Mouse (Mus musculus): ENCODE measurements at regions not wholly inside any gene's neighbourhood (a gene's known extent, or its start where the extent isn't known, plus 50 kb on each side); places are given as distances from the start of the nearest gene placed in this dataset.

DNA sequence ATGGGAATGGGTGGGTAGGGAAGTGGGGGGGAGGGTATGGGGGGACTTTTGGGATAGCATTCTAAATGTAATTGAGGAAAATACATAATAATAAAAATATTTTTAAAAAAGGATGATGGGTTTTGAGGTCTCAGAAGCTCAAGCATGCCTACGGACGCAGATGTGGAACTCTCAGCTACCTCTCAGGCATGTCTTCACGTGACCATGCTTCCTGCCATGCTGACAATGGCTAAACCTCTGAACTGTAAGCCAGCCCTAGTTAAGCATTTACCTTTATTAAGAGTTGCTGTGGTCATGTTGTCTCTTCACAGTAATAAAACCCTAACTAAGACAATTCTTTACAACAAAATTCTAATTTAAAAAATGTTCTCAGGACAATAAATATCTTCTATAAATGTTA lies 80.0 kb downstream of the Tex36 start:
- DNase-seq, result no peak

GRCm38 (mm10) chr7:133518926-133519325 lies 83.0 kb downstream of the Tex36 start:
- no peak for DNase-seq

DNA sequence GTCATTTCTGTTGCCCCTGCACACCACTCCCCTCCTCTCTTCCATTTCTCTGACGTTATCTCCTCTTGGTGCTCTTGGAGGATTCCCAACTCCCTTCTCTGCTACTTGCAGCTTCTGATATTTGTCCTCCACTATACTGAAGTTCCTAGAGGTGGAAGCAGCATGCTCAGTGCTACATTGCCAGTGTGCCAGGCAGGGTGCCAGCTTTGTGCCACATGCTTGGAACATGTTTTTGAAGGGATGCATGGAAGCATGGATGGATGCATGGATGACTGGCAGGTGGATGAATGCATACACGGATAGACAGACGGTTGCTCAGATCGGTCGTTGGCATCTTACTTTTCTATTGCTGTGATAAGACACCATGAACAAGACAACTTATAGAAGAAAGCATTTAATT lies 84.4 kb downstream of the Tex36 start:
- no peak for DNase-seq

DNA sequence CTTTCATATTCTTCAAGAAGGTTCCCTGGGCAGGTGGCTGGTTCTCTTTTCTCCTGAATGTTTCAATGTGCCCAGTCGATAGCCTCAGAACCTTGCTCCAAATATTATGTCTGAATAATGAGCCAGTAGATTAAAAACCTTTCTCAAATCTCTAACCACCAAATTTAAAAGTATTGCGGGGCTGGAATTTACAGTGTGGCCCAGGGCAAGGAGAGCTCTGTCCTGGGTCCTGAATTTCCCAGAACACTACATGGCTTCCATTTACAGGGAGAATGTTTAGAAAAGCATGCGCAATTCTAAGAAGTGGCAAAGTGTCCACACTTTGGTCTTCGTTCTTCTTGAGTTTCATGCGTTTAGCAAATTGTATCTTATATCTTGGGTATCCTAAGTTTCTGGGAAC lies 91.0 kb downstream of the Tex36 start:
- DNase-seq, result peak in 1 of 2 experiments; percentile 32

DNA sequence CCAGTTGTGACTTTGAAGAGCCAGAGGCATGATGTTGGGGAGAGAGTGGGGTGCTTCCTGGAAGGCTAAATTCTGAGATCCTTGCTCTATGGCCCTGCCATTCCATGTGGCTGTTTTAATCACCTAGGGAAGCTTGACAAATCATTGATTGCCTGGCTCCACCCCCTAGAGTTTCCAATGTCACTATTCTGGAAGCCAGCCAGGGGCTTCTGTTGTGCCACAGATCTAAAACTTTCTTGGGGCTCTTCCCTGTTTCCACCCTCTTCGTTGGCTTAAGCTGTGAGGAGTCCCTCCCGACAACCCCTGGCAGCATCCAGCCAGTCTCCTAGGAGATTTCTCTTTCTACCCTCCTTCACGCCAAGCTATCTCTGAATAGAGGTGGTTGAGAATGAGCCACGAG lies 92.5 kb downstream of the Tex36 start:
- DNase-seq, result no peak

DNA sequence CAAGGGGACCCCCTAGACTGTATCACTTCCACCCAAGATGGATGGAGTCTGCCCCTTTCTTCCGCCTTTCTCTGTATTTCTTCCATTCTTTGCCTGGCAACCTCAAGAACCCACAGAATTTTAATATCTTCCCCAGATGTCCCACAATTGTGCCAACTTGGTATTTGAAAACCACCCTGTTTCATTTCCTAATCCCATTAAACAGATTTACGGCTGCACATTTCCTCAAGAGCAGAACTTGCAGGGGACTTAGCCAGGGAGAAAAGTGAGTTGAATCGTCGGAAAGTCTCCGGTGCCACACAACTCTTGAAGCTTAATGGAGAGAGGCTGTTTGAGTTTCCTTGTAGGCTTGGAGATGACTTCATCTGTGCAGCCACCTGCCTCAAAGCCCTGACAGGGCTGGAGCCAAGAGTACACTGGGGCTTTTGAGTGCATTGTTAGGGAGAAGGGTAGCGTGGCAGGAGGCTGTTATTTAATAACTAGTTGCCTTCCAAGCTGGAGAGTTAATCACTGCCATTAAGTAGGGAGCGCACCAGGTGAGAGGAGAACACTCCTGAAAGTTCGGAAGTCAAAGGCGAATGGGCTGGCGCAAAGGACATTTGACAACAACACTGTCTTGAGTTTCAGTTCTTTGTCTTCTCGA lies 93.5 kb downstream of the Tex36 start:
- no peak for DNase-seq

DNA sequence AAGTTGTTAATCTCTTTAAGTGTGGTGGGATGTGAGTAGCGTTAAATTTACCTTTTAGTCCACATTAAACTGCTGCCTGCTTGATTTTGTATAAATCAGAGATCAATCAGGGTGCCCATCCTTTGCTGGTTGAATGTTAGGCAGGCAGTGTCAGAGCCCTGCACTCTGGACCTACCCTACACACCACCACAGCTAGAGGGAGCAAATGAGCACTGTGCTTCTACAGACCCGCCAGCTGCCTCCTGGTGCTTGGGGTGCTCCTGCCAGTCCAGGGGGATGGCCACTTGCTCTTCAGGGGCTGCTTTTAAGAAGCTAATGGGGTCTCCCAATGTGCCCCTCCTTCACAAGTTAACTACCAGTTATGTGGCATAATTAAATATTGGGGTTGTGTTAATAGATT lies 96.3 kb downstream of the Tex36 start:
- peak in 1 of 2 experiments; percentile 36 for DNase-seq

GRCm38 (mm10) chr7:133503946-133504345 lies 98.0 kb downstream of the Tex36 start:
- peak in 1 of 2 experiments; percentile 32 for DNase-seq

DNA sequence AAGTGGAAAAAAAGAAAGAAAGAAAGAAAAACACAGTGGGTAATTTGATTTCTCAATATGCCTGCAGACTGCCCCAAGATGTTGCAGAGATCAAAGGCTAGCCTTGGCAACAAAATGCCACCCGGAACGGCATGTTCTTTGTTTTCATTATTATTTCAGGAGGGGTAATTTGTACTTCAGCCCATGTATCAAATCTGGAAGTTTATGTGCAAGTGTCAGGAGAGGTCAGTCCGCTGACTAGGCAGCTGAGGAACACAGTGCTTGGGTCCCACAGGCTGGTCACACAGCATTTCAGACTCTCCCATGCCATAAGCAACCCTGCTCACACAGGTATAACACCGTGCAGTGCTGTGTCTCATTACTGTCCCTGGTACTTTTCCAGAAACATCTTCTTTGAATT lies 99.2 kb downstream of the Tex36 start:
- DNase-seq, result no peak

DNA sequence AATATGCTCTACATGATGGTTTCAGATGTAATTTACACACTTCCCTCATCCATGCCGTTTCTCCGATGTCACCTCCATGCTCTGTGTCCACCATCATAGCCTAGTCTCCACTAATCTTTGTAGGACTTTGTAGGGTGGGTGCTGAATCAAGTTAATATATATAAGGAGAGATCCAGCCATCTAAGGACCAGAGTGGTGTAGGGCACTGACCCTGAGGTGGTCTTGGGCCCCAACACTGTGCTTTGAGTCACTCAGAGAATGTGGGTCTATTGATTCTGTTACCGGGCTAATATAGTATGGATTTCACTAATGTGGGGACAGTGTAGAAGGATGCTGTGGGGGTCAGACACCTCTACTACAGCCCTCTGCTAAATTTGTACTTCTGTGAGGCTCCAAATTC lies 104.4 kb downstream of the Tex36 start:
- no peak for DNase-seq

GRCm38 (mm10) chr7:133494982-133495550 lies 106.9 kb downstream of the Tex36 start:
- DNase-seq, result peak in 1 of 2 experiments; percentile 38

DNA sequence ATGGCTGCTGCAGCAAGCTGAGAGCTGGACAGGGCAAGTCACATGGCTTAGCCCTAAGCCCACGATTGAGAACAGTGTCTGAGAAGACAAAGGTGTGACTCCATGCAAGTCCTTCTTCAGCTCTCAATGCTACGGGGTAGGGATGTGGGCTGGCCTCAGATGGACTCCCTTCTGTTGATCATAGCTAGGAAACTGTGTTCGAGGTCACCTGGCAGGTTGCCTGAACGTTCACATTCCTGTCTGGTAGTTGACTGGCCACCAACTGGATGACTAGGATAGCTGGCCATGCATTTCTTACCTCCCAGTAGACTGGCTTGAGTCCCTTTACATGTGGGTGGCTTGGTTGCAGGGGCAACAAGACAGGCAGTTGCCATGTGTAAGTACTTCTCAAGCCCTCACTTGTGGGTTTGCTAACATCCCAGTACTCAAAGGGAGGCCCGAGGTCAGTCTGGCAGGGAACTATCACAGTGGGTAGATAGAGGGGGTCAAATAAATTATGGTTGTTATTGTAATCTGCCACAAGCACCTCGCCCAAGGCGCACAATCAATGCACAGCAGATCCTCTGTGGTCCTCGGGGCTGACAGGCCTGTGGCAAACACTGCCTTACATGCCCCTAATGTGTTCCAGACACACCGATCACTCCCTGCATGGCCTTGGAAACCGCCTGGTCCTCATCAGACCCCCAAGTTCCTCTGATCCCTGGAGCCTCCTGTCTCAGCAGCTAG lies 107.5 kb downstream of the Tex36 start:
- DNase-seq, result peak; percentile 42 to 46

DNA sequence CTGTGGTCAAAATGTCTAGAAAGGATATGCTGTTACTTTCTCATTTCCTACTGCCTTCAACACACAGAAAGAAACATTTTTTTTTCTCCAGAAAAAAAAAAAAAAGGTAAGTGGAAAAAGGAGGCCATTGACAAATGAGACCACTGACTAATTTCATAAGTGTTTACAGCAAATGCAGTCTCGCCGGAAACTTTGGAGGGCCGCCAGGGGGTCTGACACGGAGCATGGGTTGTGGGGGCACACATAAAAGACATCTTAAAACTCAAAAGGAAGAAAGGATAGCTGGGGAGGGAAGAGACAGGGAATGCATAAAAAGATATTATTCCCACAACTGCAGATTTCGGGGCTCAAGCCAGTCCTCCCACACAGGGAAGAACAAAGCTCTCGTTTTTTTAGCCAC lies 109.3 kb downstream of the Tex36 start:
- no peak for DNase-seq

- peak in 1 of 2 experiments; percentile 5 for DNase-seq
Measured at GRCm38 (mm10) chr7:133487887-133488630, 113.9 kb downstream of the Tex36 start.

- peak in 1 of 2 experiments; percentile 18 for DNase-seq
Measured at GRCm38 (mm10) chr7:133484430-133484841, 117.5 kb downstream of the Tex36 start.

DNA sequence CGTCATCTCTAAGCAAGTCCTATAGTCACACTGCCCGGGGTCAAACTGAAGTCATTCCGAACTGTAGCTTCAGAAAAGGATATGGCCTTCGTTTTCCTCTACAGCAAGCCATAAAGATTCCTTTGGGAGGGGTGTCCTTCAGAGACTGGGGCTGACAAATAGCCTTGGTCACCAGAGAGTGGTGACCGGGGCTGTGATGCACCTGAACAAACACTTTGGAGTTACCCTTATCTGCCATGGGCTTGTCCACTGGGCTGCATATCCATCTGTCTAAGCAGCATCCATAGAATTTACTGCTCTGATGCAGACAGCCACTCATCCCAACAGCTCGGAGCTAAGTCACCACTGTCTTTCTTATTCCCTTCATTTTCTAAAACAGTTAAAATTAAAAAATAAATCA lies 120.4 kb downstream of the Tex36 start:
- DNase-seq, result no peak

GRCm38 (mm10) chr7:133479679-133480078 lies 122.3 kb downstream of the Tex36 start:
- no peak for DNase-seq

DNA sequence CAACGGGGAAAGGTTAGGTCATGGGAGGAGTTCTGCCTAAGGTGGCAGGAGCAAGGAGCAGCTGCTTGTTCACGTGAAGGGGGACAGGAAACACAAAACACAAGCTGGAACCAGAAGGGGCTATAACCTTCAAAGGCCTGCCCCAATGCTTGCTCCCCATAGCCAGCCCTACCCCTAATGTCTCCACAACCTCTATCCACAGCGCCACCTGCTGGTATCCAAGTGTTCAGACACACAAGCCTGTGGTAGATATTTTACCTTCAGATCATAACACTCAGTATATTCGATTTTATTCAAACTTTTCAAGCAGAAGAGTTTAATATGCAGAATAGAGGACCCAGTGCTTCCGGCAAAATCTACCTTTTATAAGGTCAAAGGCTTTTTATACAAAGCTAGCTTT lies 124.0 kb downstream of the Tex36 start:
- no peak for DNase-seq

- DNase-seq, result no peak
Measured at GRCm38 (mm10) chr7:133477221-133477620, 124.7 kb downstream of the Tex36 start.

GRCm38 (mm10) chr7:133471706-133472105 lies 130.3 kb downstream of the Tex36 start:
- no peak for DNase-seq

DNA sequence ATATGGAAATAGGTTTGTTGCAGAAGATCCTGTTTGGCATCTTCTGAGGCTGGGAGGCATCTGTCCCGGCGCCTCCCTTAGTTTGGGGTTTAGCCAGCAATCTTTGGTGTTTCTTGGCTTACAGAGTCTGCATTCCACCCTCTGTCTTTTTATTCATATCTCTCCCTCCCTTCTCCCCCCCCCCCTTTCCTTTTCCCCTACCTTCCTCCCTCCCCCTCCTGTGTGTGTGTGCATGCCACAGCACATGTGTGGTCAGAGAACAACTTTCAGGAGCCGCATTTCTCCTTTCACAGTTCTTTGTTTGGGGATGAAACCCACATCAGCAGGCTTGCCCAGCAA lies 131.4 kb downstream of the Tex36 start:
- no peak for DNase-seq

DNA sequence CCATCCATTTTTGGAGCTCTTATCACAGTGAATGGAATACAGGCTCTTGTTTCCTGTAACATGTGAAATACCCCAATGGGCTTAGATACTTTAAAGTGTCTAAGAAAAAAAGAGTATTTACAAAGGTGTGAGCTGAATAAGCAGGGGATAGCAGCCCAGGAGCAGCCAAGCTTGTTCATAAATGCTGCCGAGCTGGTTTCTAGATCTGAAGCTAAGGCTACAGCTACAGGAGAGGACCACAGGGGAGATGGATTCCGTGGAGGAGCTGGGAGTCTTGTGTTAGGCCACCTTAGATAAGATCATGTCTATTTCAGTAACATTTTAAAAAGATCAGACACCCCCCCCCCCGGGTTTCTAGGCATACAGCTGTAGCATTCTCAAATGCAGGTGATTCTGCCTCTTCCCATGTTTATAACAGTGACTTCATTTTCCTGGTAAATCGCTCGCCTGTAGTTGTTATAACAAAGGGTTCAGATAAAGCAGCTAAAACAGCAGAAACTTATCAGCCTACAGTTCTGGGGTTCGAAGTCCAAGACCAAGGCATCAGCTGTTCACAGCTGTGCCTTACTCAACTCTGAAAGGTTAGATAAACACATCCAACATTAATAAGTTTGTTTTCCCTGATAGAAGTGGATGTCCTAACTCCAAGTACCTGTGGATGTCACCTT lies 131.9 kb downstream of the Tex36 start:
- DNase-seq, result no peak

DNA sequence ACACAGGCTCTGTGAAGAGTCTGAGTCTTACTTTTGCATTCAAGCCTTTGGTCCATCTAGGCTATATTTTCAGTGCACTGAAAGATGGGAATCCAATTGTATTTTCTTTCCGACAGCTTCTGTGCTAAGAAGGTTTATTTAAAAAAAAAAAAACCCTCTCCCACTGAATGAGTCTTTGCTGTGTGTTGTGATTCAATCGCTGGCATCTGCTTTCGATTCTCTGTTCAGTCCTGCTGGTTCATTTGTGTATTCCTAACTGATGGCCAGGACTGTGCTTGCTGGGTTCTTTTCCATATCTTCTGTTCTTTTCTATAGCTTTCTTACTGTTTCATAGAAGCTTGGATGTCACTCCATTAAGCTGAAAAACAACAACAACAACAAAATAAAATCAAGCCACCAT lies 132.9 kb downstream of the Tex36 start:
- no peak for DNase-seq

Data from kidney, postnatal 25 days (tissue).